Mouse (Mus musculus) heart, postnatal 0 days (tissue): Measurements from ENCODE around the gene Zfp641. TPM values are rescaled to one million over a fixed set of nuclear protein-coding genes. Genes with fewer than 3 reads are reported as not detected.

ENCODE experiments used
- ATAC-seq: fragments of 200-750 bp; cut with Nextera tagmentation; 2 replicates; pipeline ENCODE4 v1.8.0; 2017; ENCODE audit warnings: low read depth, moderate number of reproducible peaks, moderate library complexity; ENCODE audit not compliant: insufficient read depth
- DNase-seq: peaks from one replicate; pipeline ENCODE4 v3.0.0-alpha.2; 2016; ENCODE audit warnings: low spot score
- H3K27ac ChIP-seq: fragments of 300-500 bp; sonication (generic); 2 replicates; pipeline ENCODE4 v1.5.1; 2014; ENCODE audit warnings: low read depth, mild to moderate bottlenecking
- H3K27me3 ChIP-seq: fragments of 300-500 bp; sonication (generic); 2 replicates; pipeline ENCODE4 v1.6.1; 2014; ENCODE audit warnings: low read length, mixed read lengths; ENCODE audit not compliant: control insufficient read depth, insufficient read depth
- H3K36me3 ChIP-seq: fragments of 300-500 bp; sonication (generic); replicated peaks from 2 replicates; pipeline ENCODE4 v1.6.1; 2014; ENCODE audit warnings: low read length, mixed read lengths; ENCODE audit not compliant: control insufficient read depth, insufficient read depth
- H3K4me1 ChIP-seq: fragments of 300-500 bp; sonication (generic); 2 replicates; pipeline ENCODE4 v1.6.1; 2014; ENCODE audit warnings: antibody characterized with exemption; ENCODE audit not compliant: control insufficient read depth, insufficient read depth
- H3K4me2 ChIP-seq: fragments of 300-500 bp; sonication (generic); 2 replicates; pipeline ENCODE4 v1.6.1; 2014; ENCODE audit warnings: low read depth, mild to moderate bottlenecking, low read length, moderate library complexity
- H3K4me3 ChIP-seq: fragments of 300-500 bp; sonication (generic); 2 replicates; pipeline ENCODE4 v1.5.1; 2014; ENCODE audit warnings: low read depth, low read length
- H3K9ac ChIP-seq: fragments of 300-500 bp; sonication (generic); replicated peaks from 2 replicates; pipeline ENCODE4 v1.6.1; 2014; ENCODE audit warnings: low read depth, low read length, mixed read lengths
- H3K9me3 ChIP-seq: fragments of 300-500 bp; sonication (generic); replicated peaks from 2 replicates; pipeline ENCODE4 v1.6.1; 2016; ENCODE audit warnings: low read length; ENCODE audit not compliant: control insufficient read depth
- CTCF ChIP-seq: IDR thresholded peaks from 2 replicates; pipeline ENCODE4 v1.5.1; 2016; ENCODE audit warnings: antibody characterized with exemption, control low read depth, low read depth
- EP300 ChIP-seq: IDR thresholded peaks from 2 replicates; pipeline ENCODE4 v1.6.1; 2016; ENCODE audit warnings: antibody characterized with exemption, low read depth
- WGBS: fragments of 180-500 bp; shearing (Covaris S2); extraction: QIAGEN DNeasy Blood & Tissue Kit; methylation state at CpG from one replicate; pipeline ENCODE4 v1.1.7; 2014; 5-methylcytosine and 5-hydroxymethylcytosine counted together
- polyA plus RNA-seq: library from polyadenylated mRNA; unstranded; fragments of >200 nt; fragmentation: Nextera tagmentation; extraction: Ambion mirVana; gene quantifications from 2 replicates; pipeline ENCODE4 v1.2.1, GENCODE M21; 2015
- total RNA-seq: library from RNA; depleted of rRNA; stranded (reverse); fragments of >200 nt; gene quantifications from 2 replicates; pipeline ENCODE4 v1.2.3, GENCODE M21; 2014; ENCODE audit warnings: low replicate concordance; rRNA removed

The Zfp641 gene
- total and polyA plus RNA-seq, 2 experiments from 2014 or later = 1.6 to 2.3 TPM

DNA sequence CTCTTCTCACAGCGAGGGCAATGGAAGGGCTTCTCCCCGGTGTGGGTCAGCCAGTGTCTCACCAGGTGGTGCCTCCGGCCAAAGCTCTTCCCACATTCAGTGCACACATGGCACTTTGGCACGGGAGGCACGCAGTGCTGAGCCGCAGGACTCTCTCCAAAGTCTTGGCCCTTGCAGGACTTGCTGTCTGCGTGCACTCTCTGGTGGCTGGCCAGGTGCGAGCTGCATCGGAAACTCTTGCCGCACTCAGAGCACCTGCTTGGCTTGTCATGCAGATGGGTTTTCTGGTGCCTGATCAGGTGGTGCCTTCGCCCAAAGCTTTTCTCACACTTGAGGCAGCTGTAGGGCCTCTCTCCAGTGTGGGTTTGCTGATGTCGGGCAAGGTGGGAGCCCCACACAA is 7.4 kb downstream of the Zfp641 start:
- Histone ChIP-seq H3K9ac (no peak overlapping the region), H3K27ac (no peak overlapping the region), H3K4me3 (no peak overlapping the region), H3K4me2 (no peak overlapping the region), H3K36me3 (peaks cover 7% of the 10 kb centered on the region; the same call in 1 of the 2 replicates), H3K9me3 (no peaks in the 10 kb centered on the region), H3K4me1 (no peaks in the 10 kb centered on the region), H3K27me3 (no peaks in the 10 kb centered on the region)
- ATAC-seq (no peak), DNase-seq (no peak)
- 72% methylated on average over 12 of the region's 12 CpGs for WGBS
- no peak for TF ChIP-seq EP300
- no peak for TF ChIP-seq CTCF

DNA sequence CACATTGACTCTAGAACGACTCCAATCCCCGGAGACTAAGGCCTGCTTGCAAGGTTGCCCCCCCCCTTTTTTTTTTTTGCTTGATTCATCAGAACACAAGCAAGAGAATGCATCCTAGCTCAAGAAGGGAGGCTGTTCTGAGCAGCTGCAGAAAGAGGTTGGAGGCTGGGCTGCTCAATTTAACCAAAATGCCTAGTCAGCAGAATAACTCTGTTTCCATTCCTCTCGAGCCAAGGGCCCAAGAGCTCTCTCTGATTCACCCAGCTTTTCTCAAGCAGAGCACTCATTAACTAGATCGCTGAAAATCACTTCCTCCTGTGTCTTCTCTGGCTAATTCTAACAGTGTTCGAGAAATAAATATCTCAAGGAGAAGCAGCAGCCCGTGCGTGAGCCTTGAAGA is 9.5 kb downstream of the Zfp641 start:
- TF ChIP-seq EP300 (no peak), CTCF (no peak)
- Histone ChIP-seq H3K27ac (no peak overlapping the region), H3K4me2 (no peak overlapping the region), H3K9me3 (no peaks in the 10 kb centered on the region), H3K36me3 (peaks cover 7% of the 10 kb centered on the region; the same call in 1 of the 2 replicates), H3K9ac (no peak overlapping the region), H3K4me1 (no peaks in the 10 kb centered on the region), H3K27me3 (no peaks in the 10 kb centered on the region), H3K4me3 (no peak overlapping the region)
- 81% methylated on average over 7 of the region's 7 CpGs for WGBS
- DNase-seq (no peak), ATAC-seq (no peak)

DNA sequence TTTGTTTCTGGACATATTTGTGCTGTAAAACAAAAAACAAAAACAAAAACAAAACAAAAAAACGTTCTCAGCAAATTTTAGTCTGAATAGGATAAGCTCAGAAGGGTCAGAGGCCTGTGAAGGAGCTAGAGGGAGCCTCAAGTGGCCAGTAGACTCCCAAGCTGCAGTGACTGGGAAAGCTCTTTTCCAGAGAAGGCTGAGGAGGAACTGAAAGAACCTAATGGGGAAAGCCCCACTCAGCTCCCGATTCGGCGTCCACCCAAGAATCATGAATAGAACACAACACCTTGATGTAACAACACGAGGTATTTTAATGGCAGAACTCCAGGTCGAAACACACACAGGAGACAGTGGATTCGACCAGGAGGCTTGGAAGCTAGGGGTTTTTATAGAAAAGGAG is 38.2 kb downstream of the Zfp641 start:
- Histone ChIP-seq H3K4me3 (no peak overlapping the region), H3K4me1 (no peaks in the 10 kb centered on the region), H3K9me3 (no peaks in the 10 kb centered on the region), H3K27ac (no peak overlapping the region), H3K4me2 (no peak overlapping the region), H3K36me3 (no peaks in the 10 kb centered on the region), H3K9ac (no peak overlapping the region), H3K27me3 (no peaks in the 10 kb centered on the region)
- WGBS = 74% methylated on average over 7 of the region's 7 CpGs
- ATAC-seq (no peak), DNase-seq (no peak)
- TF ChIP-seq EP300 (no peak), CTCF (no peak)

DNA sequence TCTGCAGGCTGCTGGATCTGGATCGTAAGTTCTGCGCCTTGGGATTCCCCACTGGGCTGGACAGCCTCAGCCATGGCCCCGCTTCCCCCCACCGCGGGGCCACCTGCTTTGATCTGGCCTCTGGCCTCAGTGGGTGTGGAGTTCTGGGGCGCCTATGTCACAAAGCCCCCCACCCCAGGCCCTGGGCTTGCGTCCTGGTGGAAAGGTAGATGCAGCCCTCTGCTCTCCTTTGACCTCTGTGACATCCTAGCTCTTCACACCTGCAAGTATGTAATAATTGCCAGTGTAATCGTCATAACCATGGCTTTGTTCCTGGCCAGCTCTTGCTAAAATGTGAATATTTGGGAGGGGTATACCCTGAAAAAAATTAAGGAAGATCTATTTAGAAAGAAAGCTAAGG is 38.8 kb downstream of the Zfp641 start, which contains the start of gene H1fnt:
Gene H1fnt (minus strand): TSS at position 101 of the 400 bp plus-strand sequence.
- Histone ChIP-seq H3K9me3 (no peaks in the 10 kb centered on the region), H3K4me2 (no peak within 1 kb of the TSS), H3K27me3 (no peaks in the 10 kb centered on the region), H3K27ac (no peak within 1 kb of the TSS), H3K4me1 (no peaks in the 10 kb centered on the region), H3K9ac (no peak within 1 kb of the TSS), H3K36me3 (no peaks in the 10 kb centered on the region), H3K4me3 (no peak within 1 kb of the TSS)
- no peak for ATAC-seq
- 75% methylated on average over 8 of the region's 8 CpGs for WGBS
- DNase-seq = no peak
- TF ChIP-seq EP300 = no peak
- no peak for TF ChIP-seq CTCF

DNA sequence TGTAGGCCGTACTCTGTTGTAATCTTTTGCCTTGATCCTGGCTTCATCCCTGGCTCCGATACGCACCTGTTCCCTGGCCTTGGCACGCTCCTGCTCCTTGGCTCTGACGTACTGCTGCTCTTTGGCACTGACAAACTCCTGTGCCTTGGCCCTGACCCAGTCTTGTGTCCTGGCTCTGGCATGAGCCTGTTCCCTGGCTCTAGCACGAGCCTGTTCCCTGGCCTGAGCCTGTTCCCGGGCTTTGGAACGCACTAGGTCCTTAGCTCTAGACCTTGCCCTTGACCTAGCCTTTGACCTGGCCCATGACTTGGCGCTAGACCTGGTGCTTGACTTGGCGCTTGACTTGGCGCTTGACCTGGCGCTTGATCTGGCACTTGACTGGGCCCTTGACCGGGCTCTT is 39.7 kb downstream of the Zfp641 start:
- Histone ChIP-seq H3K9ac (no peak overlapping the region), H3K36me3 (no peaks in the 10 kb centered on the region), H3K4me3 (no peak overlapping the region), H3K4me2 (no peak overlapping the region), H3K4me1 (no peaks in the 10 kb centered on the region), H3K27me3 (no peaks in the 10 kb centered on the region), H3K9me3 (no peaks in the 10 kb centered on the region), H3K27ac (no peak overlapping the region)
- ATAC-seq = no peak
- no peak for DNase-seq
- TF ChIP-seq CTCF (no peak), EP300 (no peak)
- 89% methylated on average over 13 of the region's 13 CpGs for WGBS

Other genes starting within 250 kb of the Zfp641 start
- gene Pfkm, start 203.6 kb downstream of the Zfp641 start, total RNA-seq = 216 and 219 TPM in 2 replicates
- gene Pfkm, start 203.6 kb downstream of the Zfp641 start, polyA plus RNA-seq = 205 and 213 TPM in 2 replicates
- 13.3 and 16.7 TPM in 2 replicates for gene Senp1, start 202.4 kb downstream of the Zfp641 start, total RNA-seq
- gene Senp1, start 202.4 kb downstream of the Zfp641 start, polyA plus RNA-seq = 8.0 and 10.1 TPM in 2 replicates
- gene Asb8, start 130.5 kb downstream of the Zfp641 start, total RNA-seq = 99.6 and 158 TPM in 2 replicates
- gene Asb8, start 130.5 kb downstream of the Zfp641 start, polyA plus RNA-seq = 95.6 and 111 TPM in 2 replicates
- gene Ccdc184, start 129.0 kb downstream of the Zfp641 start, total RNA-seq = 0.92 and 1.9 TPM in 2 replicates
- gene Ccdc184, start 129.0 kb downstream of the Zfp641 start, polyA plus RNA-seq = 0.63 and 0.89 TPM in 2 replicates
- gene Olfr288, start 100.6 kb downstream of the Zfp641 start, total RNA-seq = not detected in 2 replicates
- not detected in 2 replicates for gene Olfr288, start 100.6 kb downstream of the Zfp641 start, polyA plus RNA-seq
- not detected in 2 replicates for gene Gm44579, start 75.2 kb downstream of the Zfp641 start, total RNA-seq
- not detected in 2 replicates for gene Gm44579, start 75.2 kb downstream of the Zfp641 start, polyA plus RNA-seq
- gene Olfr287, start 75.1 kb downstream of the Zfp641 start, total RNA-seq = not detected in 2 replicates
- gene Olfr287, start 75.1 kb downstream of the Zfp641 start, polyA plus RNA-seq = not detected in 2 replicates
- gene Olfr286, start 61.7 kb downstream of the Zfp641 start, total RNA-seq = not detected in 2 replicates
- gene Olfr286, start 61.7 kb downstream of the Zfp641 start, polyA plus RNA-seq = not detected in 2 replicates
- not detected in 2 replicates for gene H1fnt, start 38.9 kb downstream of the Zfp641 start, total RNA-seq
- not detected in 2 replicates for gene H1fnt, start 38.9 kb downstream of the Zfp641 start, polyA plus RNA-seq
- gene Olfr285, start 21.2 kb upstream of the Zfp641 start, total RNA-seq = not detected in 2 replicates
- not detected in 2 replicates for gene Olfr285, start 21.2 kb upstream of the Zfp641 start, polyA plus RNA-seq
- not detected in 2 replicates for gene Olfr284, start 44.8 kb upstream of the Zfp641 start, total RNA-seq
- gene Olfr284, start 44.8 kb upstream of the Zfp641 start, polyA plus RNA-seq = not detected in 2 replicates
- not detected in 2 replicates for gene Olfr283, start 84.8 kb upstream of the Zfp641 start, total RNA-seq
- not detected in 2 replicates for gene Olfr283, start 84.8 kb upstream of the Zfp641 start, polyA plus RNA-seq
- gene Olfr282, start 135.1 kb upstream of the Zfp641 start, total RNA-seq = not detected in 2 replicates
- gene Olfr282, start 135.1 kb upstream of the Zfp641 start, polyA plus RNA-seq = not detected in 2 replicates
- not detected in 2 replicates for gene Olfr281, start 156.4 kb upstream of the Zfp641 start, total RNA-seq
- not detected in 2 replicates for gene Olfr281, start 156.4 kb upstream of the Zfp641 start, polyA plus RNA-seq
- gene OR5BS1P, start 173.7 kb upstream of the Zfp641 start, total RNA-seq = not detected in 2 replicates
- not detected in 2 replicates for gene OR5BS1P, start 173.7 kb upstream of the Zfp641 start, polyA plus RNA-seq
- not detected in 2 replicates for gene Lalba, start 186.6 kb upstream of the Zfp641 start, total RNA-seq
- 0.26 and 0.36 TPM in 2 replicates for gene Lalba, start 186.6 kb upstream of the Zfp641 start, polyA plus RNA-seq
- not detected in 2 replicates for gene Olfr279, start 196.2 kb upstream of the Zfp641 start, total RNA-seq
- not detected in 2 replicates for gene Olfr279, start 196.2 kb upstream of the Zfp641 start, polyA plus RNA-seq
- gene Kansl2, start 238.1 kb upstream of the Zfp641 start, total RNA-seq = 58.7 and 62.3 TPM in 2 replicates
- 60.7 and 73.1 TPM in 2 replicates for gene Kansl2, start 238.1 kb upstream of the Zfp641 start, polyA plus RNA-seq